Mouse (Mus musculus) embryonic fibroblast, embryonic 13.5 days (primary cell): ENCODE measurements around the gene Efhd2. TPM values are rescaled to one million over a fixed set of nuclear protein-coding genes. Genes with fewer than 3 reads are reported as not detected.

Experiments
- H3K27ac ChIP-seq: 2 replicates; pipeline ENCODE4 v1.5.1; 2012; ENCODE audit warnings: low read length, control low read depth, inconsistent platforms; ENCODE audit not compliant: insufficient read depth
- H3K4me1 ChIP-seq: 2 replicates; pipeline ENCODE4 v1.6.1; 2011; ENCODE audit warnings: low read length; ENCODE audit not compliant: control insufficient read depth, insufficient read depth
- H3K4me3 ChIP-seq: 2 replicates; pipeline ENCODE4 v1.5.1; 2011; ENCODE audit warnings: mild to moderate bottlenecking, control low read depth, low read length; ENCODE audit not compliant: insufficient read depth
- CTCF ChIP-seq: IDR thresholded peaks from 2 replicates; pipeline ENCODE4 v1.5.1; 2011; ENCODE audit warnings: mild to moderate bottlenecking, control low read depth, low read length, moderate library complexity, borderline replicate concordance; ENCODE audit not compliant: insufficient read depth
- POLR2A ChIP-seq: IDR thresholded peaks from 2 replicates; pipeline ENCODE4 v1.6.1; 2011; ENCODE audit warnings: low read depth, mild to moderate bottlenecking, control low read depth, low read length, moderate library complexity
- polyA plus RNA-seq: library from polyadenylated mRNA; stranded (reverse); fragments of >200 nt; gene quantifications from 2 replicates; pipeline ENCODE4 v1.2.4, GENCODE M21; 2011; ENCODE audit warnings: low read depth; ENCODE audit not compliant: missing spikeins, insufficient read length

Gene Efhd2
- polyA plus RNA-seq, 1 experiment = 25.3 TPM

GRCm38 (mm10) chr4:141861591-141862295 lies 13.0 kb downstream of the Efhd2 start:
- Histone ChIP-seq H3K4me1 (no peaks in the 10 kb centered on the region), H3K27ac (no peak overlapping the region), H3K4me3 (no peak overlapping the region)
- TF ChIP-seq CTCF = no peak
- TF ChIP-seq POLR2A = no peak

GRCm38 (mm10) chr4:141860246-141860841 lies 14.4 kb downstream of the Efhd2 start:
- TF ChIP-seq CTCF = no peak
- no peak for TF ChIP-seq POLR2A
- H3K27ac ChIP-seq = no peak overlapping the region
- H3K4me1 ChIP-seq = no peaks in the 10 kb centered on the region
- no peak overlapping the region for H3K4me3 ChIP-seq

GRCm38 (mm10) chr4:141859351-141859750 lies 15.4 kb downstream of the Efhd2 start:
- H3K27ac ChIP-seq = no peak overlapping the region
- no peaks in the 10 kb centered on the region for H3K4me1 ChIP-seq
- H3K4me3 ChIP-seq = no peak overlapping the region
- TF ChIP-seq POLR2A (no peak), CTCF (no peak)

GRCm38 (mm10) chr4:141858501-141858900 lies 16.2 kb downstream of the Efhd2 start:
- no peak for TF ChIP-seq CTCF
- no peak for TF ChIP-seq POLR2A
- H3K4me3 ChIP-seq = no peak overlapping the region
- H3K4me1 ChIP-seq = no peaks in the 10 kb centered on the region
- H3K27ac ChIP-seq = no peak overlapping the region

GRCm38 (mm10) chr4:141857422-141857930 lies 17.2 kb downstream of the Efhd2 start:
- Histone ChIP-seq H3K27ac (no peak overlapping the region), H3K4me1 (no peaks in the 10 kb centered on the region), H3K4me3 (no peak overlapping the region)
- TF ChIP-seq POLR2A (no peak), CTCF (peak; percentile 92)

GRCm38 (mm10) chr4:141853437-141853836 lies 21.3 kb downstream of the Efhd2 start:
- Histone ChIP-seq H3K4me3 (no peak overlapping the region), H3K27ac (no peak overlapping the region), H3K4me1 (no peaks in the 10 kb centered on the region)
- TF ChIP-seq POLR2A = no peak
- TF ChIP-seq CTCF = peak; percentile 19; the same call in 1 of the 2 replicates

GRCm38 (mm10) chr4:141845999-141846398 lies 28.7 kb downstream of the Efhd2 start, which contains the start of gene Ctrc:
Gene Ctrc, minus strand, starts transcription at chr4:141846359.
- TF ChIP-seq CTCF = no peak
- TF ChIP-seq POLR2A = no peak
- Histone ChIP-seq H3K4me3 (no peak within 1 kb of the TSS), H3K4me1 (no peaks in the 10 kb centered on the region), H3K27ac (no peak within 1 kb of the TSS)

- Histone ChIP-seq H3K4me3 (no peak overlapping the region), H3K27ac (no peak overlapping the region), H3K4me1 (0 out of 2 replicates have a peak, but pooled peaks cover 2% of the 10 kb centered on the region)
- TF ChIP-seq POLR2A (no peak), CTCF (no peak)
These were observed 40.1 kb downstream of the Efhd2 start for GRCm38 (mm10) chr4:141834536-141835095.

- TF ChIP-seq POLR2A (no peak), CTCF (no peak)
- Histone ChIP-seq H3K4me1 (0 out of 2 replicates have a peak, but pooled peaks cover 2% of the 10 kb centered on the region), H3K27ac (no peak overlapping the region), H3K4me3 (no peak overlapping the region)
These were observed 40.8 kb downstream of the Efhd2 start for GRCm38 (mm10) chr4:141833911-141834310.

- Histone ChIP-seq H3K4me1 (0 out of 2 replicates have a peak, but pooled peaks cover 2% of the 10 kb centered on the region), H3K27ac (no peak overlapping the region), H3K4me3 (no peak overlapping the region)
- TF ChIP-seq CTCF (no peak), POLR2A (no peak)
These were observed 43.4 kb downstream of the Efhd2 start for GRCm38 (mm10) chr4:141831361-141831760.
